Mouse (Mus musculus) neural tube, embryonic 15.5 days (tissue): ENCODE results near the gene Gm42742. TPM values are rescaled to one million over a fixed set of nuclear protein-coding genes. Genes with fewer than 3 reads are reported as not detected.

Experiments used
- ATAC-seq: fragments of 200-750 bp; cut with Nextera tagmentation; 2 replicates; pipeline ENCODE4 v1.8.0; 2017; ENCODE audit warnings: mild to moderate bottlenecking, moderate TSS enrichment, moderate library complexity; ENCODE audit not compliant: low FRiP score
- H3K27ac ChIP-seq: fragments of 300-500 bp; sonication (generic); replicated peaks from 2 replicates; pipeline ENCODE4 v1.5.1; 2015; ENCODE audit warnings: mild to moderate bottlenecking, inconsistent platforms
- H3K27me3 ChIP-seq: fragments of 300-500 bp; sonication (generic); replicated peaks from 2 replicates; pipeline ENCODE4 v1.6.1; 2015; ENCODE audit warnings: inconsistent platforms
- H3K36me3 ChIP-seq: fragments of 300-500 bp; sonication (generic); 2 replicates; pipeline ENCODE4 v1.6.1; 2015; ENCODE audit warnings: inconsistent platforms
- H3K4me1 ChIP-seq: fragments of 300-500 bp; sonication (generic); 2 replicates; pipeline ENCODE4 v1.6.1; 2015; ENCODE audit warnings: inconsistent platforms
- H3K4me2 ChIP-seq: fragments of 300-500 bp; sonication (generic); 2 replicates; pipeline ENCODE4 v1.6.1; 2015; ENCODE audit warnings: inconsistent platforms, mild to moderate bottlenecking, moderate library complexity
- H3K4me3 ChIP-seq: fragments of 300-500 bp; sonication (generic); replicated peaks from 2 replicates; pipeline ENCODE4 v1.5.1; 2015; ENCODE audit warnings: mild to moderate bottlenecking, inconsistent platforms
- H3K9ac ChIP-seq: fragments of 300-500 bp; sonication (generic); replicated peaks from 2 replicates; pipeline ENCODE4 v1.6.1; 2015; ENCODE audit warnings: mild to moderate bottlenecking, inconsistent platforms
- H3K9me3 ChIP-seq: fragments of 300-500 bp; sonication (generic); replicated peaks from 2 replicates; pipeline ENCODE4 v1.6.1; 2016; ENCODE audit warnings: inconsistent platforms
- WGBS: fragments of 180-500 bp; shearing (Covaris S2); methylation state at CpG from one replicate; pipeline ENCODE4 v1.1.7; 2015; ENCODE audit warnings: mixed read lengths; 5-methylcytosine and 5-hydroxymethylcytosine counted together
- polyA plus RNA-seq: library from polyadenylated mRNA; unstranded; fragments of >200 nt; fragmentation: Nextera tagmentation; extraction: Ambion mirVana; gene quantifications from 2 replicates; pipeline ENCODE4 v1.2.1, GENCODE M21; 2015

Gm42742 gene
- polyA plus RNA-seq, 1 experiment from 2014 or later, result 18.8 TPM

DNA sequence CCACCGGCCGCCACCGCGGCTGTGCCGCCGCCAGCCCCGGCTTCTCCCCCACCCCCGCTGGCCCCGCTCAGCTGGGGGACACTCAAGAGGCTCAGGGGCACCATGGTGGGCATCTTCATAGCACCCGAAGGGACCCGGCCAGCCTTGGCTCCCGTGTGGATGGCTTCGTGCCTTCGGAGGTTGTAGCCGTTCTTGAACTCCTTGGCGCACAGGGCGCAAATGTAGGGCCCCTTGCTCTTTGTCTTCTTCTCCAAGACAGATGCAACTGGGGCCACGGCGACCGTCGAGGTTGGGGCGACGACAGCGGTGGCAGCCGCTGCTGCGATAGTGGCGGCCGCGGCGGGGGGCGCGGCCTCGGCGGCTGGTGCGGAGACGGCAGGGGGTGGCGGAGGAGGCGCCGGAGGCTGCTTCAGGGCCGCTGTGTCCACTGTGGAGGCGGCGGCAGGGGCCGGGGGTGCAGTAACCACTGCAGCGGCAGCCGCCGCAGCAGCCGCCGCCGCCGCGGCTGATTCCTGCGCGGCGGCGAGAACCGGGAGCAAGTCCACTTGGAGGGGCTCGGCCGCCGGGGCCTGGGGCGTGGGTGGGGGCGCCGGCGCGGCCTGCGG, 4.8 kb upstream of the Gm42742 start:
- peak overlapping the region; percentile 90 for H3K4me2 ChIP-seq
- WGBS, result under 1% methylated on average over 60 of the region's 65 CpGs
- H3K27me3 ChIP-seq, result no peaks in the 10 kb centered on the region
- H3K4me3 ChIP-seq, result peak overlapping the region; percentile 65
- H3K27ac ChIP-seq, result peak overlapping the region; percentile 100
- ATAC-seq, result no peak
- no peaks in the 10 kb centered on the region for H3K9me3 ChIP-seq
- peaks cover 23% of the 10 kb centered on the region for H3K36me3 ChIP-seq
- peaks cover 61% of the 10 kb centered on the region for H3K4me1 ChIP-seq
- peak overlapping the region; percentile 99 for H3K9ac ChIP-seq

DNA sequence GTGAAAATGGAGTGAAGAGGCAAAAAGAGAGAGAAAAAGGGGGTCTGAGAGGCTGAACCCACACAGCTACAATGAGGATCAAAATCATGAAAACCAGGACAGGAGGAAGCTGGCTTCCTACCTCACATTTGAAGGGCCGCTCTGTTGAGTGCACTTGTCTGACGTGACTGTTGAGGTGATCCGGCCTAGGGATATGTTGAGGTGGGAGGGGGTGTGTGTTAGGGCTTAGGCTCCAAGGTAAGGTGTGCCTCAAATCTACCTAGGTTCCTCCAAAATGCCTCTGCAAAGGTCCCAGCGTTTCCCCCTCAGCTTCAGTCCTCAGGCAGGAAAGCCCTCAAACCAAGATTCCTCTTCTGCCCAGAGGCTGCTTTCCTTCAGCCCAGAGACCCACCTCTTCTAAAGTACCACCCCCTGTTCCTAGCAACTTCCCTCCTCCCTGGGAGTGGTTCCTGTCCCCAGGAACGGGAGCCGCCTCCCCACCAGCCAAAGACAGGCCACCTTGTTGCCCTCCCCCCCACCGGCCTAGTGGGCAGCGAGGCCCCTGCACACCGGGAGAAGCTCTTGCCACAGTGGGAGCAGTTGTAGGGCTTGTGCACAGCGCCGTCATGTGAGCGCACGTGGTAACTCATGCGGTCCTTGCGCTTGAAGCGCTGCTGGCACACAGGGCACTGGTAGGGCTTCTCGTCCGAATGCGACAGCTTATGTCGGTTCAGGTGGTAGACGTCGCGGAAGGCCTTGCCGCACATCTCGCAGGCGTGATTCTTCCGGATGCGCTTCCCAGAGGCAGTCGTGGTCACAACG, 4.1 kb upstream of the Gm42742 start:
- Histone ChIP-seq H3K9ac (peak overlapping the region; percentile 99), H3K4me1 (peaks cover 68% of the 10 kb centered on the region), H3K36me3 (peaks cover 23% of the 10 kb centered on the region), H3K9me3 (no peaks in the 10 kb centered on the region), H3K27ac (peak overlapping the region; percentile 100), H3K27me3 (no peaks in the 10 kb centered on the region), H3K4me2 (peak overlapping the region; percentile 90), H3K4me3 (peak overlapping the region; percentile 65)
- ATAC-seq, result peak; percentile 29
- under 1% methylated on average over 30 of the region's 30 CpGs for WGBS

DNA sequence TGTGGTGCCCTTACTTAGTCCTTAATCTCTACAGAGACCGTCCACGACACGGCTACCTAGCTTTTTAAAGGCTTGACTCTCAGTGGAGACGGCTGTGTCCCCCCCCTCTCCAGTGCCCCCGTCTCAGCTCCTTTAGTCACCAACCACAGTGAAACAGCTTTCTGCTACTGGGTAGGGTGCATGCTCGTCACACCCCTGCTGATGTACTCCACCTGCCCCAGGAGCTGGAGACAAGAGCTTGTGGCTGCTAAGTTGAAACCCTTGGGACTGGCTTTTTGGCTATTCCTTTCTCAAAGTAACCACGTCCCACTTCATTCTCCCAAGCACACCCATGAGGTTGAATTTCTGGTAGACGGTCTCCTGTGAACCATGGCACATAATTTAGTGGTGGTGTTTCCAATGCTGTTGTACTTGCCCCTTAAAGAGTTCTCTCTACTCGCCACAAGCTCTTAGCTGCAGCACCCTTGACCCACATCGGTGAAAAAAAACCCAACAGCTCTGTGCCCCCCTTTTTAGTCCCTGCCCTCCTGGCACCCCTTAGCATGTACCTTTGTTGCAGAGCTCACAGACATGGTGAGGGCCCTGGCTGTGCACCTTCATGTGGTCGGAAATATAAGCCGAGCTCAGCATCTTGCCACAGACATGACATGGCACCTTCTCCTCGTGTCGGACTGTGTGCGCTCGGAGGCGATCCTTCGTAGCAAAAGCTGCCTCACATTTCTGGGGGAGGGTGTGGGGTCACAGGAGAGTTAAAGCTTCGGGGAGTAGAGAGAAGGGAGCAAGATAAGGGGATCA, 3.2 kb upstream of the Gm42742 start:
- Histone ChIP-seq H3K36me3 (peaks cover 23% of the 10 kb centered on the region), H3K4me2 (peak overlapping the region; percentile 90), H3K4me1 (peaks cover 76% of the 10 kb centered on the region), H3K27ac (peak overlapping the region; percentile 100), H3K9ac (peak overlapping the region; percentile 99), H3K27me3 (no peaks in the 10 kb centered on the region), H3K4me3 (peak overlapping the region; percentile 65), H3K9me3 (no peaks in the 10 kb centered on the region)
- no peak for ATAC-seq
- 27% methylated on average over 19 of the region's 19 CpGs for WGBS

DNA sequence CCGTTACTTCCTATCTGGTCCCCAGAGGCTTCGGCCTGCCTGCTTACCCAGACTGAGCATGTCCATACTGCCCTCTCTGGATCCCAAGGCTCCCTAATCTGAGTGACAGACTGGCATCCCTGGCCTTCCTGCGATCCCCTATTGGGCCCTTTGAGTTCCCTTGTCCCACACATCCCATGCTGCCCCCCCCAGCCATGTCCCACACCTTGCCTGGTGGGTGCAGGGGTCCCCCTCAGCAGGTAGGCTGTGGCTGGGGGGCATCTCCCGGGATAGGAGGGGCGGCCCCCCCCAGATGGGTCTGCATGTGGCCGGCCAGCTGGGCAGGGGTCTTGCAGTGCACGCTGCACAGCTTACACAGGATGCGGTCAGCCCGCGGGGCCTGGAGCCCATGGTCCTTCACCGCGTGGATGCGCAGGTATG, 2.4 kb upstream of the Gm42742 start:
- WGBS, result 75% methylated on average over 13 of the region's 13 CpGs
- Histone ChIP-seq H3K27ac (peak overlapping the region; percentile 33; the same call in 1 of the 2 replicates), H3K4me3 (peak overlapping the region; percentile 65)

DNA sequence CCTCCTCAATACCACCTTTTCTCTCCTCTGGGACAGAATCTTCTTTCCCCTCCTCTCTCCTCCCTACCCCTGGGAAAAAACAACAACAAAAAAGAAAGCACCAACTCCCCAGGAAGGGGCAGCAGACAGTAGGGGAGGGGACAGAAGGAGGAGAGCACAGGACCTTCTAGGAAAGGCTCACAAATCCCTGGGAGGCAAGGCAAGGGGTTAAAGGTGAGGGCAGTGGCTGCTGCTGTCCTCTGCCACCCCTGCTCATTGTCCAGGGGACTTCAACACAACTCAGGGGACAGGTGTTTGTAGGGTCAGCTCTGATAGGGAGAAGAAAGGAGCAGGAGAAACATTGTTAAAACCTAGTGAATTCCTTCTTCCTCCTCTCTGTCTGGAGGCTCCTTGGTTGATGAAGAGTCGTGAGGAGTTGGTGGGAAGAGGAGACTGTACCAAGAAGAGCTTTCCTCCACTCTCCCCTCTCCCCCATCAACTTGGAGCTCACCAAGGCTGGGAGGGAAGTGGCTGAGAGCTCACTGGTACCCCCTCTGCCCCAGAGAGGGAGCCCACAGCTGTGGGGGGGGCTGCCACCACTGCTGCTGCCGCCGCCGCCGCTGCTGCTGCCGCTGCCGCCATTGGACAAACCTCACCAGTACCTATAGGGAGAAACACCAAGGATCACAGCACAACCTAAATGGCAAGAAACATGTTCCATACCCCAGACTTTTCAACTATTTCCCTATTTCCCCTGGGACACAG, 1.8 kb upstream of the Gm42742 start:
- H3K4me3 ChIP-seq, result 0 out of 2 replicates have a peak overlapping the region, but pooled peaks have one; percentile 0
- no peak for ATAC-seq
- WGBS, result 84% methylated on average over 7 of the region's 7 CpGs
- peaks cover 77% of the 10 kb centered on the region for H3K4me1 ChIP-seq
- H3K36me3 ChIP-seq, result peaks cover 23% of the 10 kb centered on the region
- peak overlapping the region; percentile 33; the same call in 1 of the 2 replicates for H3K27ac ChIP-seq
- no peaks in the 10 kb centered on the region for H3K27me3 ChIP-seq
- peak overlapping the region; percentile 90 for H3K4me2 ChIP-seq
- H3K9me3 ChIP-seq, result no peaks in the 10 kb centered on the region
- peak overlapping the region; percentile 99; the same call in 1 of the 2 replicates for H3K9ac ChIP-seq

More for the DNA sequence above, 2.4 kb upstream of the Gm42742 start:
- H3K9me3 ChIP-seq, result no peaks in the 10 kb centered on the region
- no peaks in the 10 kb centered on the region for H3K27me3 ChIP-seq
- H3K9ac ChIP-seq, result peak overlapping the region; percentile 99
- peaks cover 77% of the 10 kb centered on the region for H3K4me1 ChIP-seq
- no peak for ATAC-seq
- H3K4me2 ChIP-seq, result peak overlapping the region; percentile 90
- peaks cover 23% of the 10 kb centered on the region for H3K36me3 ChIP-seq

DNA sequence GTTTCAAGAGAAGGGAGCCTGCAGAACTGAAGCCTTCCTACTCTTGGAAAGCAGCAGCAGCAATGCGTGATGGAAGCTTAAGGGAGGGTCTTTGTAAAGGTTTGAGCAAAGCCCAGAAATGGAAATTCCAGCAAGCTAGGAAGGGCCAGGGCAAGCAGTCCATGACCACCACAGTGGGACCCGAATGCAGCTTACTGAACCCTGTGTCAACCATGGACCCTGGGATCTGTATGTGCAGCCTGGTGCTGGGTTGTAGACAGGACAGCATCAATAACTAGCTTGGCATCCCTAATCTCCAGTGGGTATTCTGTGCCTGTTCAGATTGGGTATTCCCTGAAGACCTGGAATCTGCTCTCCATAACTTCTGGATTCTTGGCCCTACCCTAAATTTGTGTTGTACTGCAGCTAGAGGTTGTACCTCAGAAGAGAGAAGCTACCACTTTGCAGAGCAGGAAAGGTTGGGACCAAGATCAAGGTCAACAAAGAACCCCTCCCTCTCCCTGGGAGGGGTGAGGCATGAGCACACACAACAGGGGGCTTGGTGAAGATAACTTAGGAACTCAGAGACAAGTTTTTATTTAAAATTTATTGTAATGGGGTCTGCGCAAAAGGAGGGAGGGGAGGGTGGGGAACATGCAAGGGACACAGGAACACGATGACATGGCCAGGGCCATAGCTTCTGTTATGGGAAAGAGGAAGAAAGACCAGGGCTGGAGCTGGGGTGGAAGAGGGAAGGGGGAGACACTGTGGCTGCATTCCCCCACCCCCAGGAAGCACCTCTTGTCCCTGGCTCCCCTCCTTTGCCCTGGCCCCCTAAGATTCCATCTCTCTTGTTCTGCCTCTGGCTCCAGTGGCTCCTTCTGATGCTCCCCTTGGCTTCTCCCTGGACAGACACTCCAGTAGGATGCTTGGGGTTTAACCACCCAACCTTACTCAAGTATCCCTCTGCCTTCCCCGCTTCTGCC, 948 bp upstream of the Gm42742 start:
- H3K4me3 ChIP-seq, result peak overlapping the region; percentile 59
- peak overlapping the region; percentile 88 for H3K4me2 ChIP-seq
- 37% methylated on average over 5 of the region's 5 CpGs for WGBS
- no peak for ATAC-seq
- H3K27me3 ChIP-seq, result no peaks in the 10 kb centered on the region
- peak overlapping the region; percentile 99 for H3K9ac ChIP-seq
- peak overlapping the region; percentile 98 for H3K27ac ChIP-seq
- no peaks in the 10 kb centered on the region for H3K9me3 ChIP-seq
- H3K4me1 ChIP-seq, result peaks cover 79% of the 10 kb centered on the region
- peaks cover 23% of the 10 kb centered on the region for H3K36me3 ChIP-seq

DNA sequence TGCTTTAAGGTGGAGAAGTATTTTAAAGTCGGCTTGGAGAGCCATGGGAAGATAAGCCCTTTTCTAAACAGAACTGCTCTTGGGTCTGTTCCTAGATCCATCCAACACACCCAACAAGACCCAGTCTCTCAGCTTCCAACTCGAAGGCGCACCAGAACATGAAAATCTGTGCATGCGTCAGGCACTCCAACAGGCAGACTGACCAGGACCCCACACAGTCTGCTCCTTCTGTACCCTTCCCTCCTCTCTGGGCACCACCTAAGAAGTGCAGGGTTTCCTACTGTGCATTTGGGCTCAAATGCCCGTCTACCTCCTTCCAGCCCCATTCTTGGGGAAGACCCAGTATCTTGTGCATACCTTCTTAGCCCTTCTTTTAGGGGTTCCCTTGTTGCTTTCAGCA, 406 bp downstream of the Gm42742 start:
- peak overlapping the region; percentile 98 for H3K27ac ChIP-seq
- no peak for ATAC-seq
- 31% methylated on average over 5 of the region's 5 CpGs for WGBS
- H3K36me3 ChIP-seq, result peaks cover 25% of the 10 kb centered on the region
- H3K27me3 ChIP-seq, result no peaks in the 10 kb centered on the region
- no peaks in the 10 kb centered on the region for H3K9me3 ChIP-seq
- H3K4me3 ChIP-seq, result peak overlapping the region; percentile 59
- peaks cover 87% of the 10 kb centered on the region for H3K4me1 ChIP-seq
- peak overlapping the region; percentile 88 for H3K4me2 ChIP-seq
- H3K9ac ChIP-seq, result peak overlapping the region; percentile 77

DNA sequence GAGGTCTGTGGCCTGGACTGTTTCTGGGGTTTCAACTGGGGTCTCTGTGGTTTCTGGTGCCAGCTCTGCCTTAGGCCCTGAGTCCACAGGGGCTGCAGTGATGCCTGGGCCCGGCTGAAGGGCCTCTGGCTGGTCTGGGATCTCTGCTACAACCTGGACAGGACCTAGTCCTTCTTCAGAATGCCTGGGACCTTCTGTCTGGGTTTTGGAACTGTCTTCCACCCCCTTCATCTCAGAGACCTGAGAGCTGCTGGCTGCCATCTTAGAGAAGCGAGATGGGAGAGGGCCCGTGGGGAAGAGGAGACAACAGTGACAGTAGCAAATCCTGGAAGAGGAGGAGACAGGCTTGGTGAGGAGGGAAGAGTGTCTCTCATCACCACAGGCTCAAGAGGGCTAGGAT, 866 bp downstream of the Gm42742 start:
- Histone ChIP-seq H3K4me3 (peak overlapping the region; percentile 59), H3K27ac (peak overlapping the region; percentile 98), H3K36me3 (peaks cover 30% of the 10 kb centered on the region), H3K9me3 (no peaks in the 10 kb centered on the region), H3K4me1 (peaks cover 90% of the 10 kb centered on the region), H3K9ac (peak overlapping the region; percentile 77), H3K27me3 (no peaks in the 10 kb centered on the region), H3K4me2 (peak overlapping the region; percentile 88)
- 55% methylated on average over 3 of the region's 3 CpGs for WGBS
- no peak for ATAC-seq

DNA sequence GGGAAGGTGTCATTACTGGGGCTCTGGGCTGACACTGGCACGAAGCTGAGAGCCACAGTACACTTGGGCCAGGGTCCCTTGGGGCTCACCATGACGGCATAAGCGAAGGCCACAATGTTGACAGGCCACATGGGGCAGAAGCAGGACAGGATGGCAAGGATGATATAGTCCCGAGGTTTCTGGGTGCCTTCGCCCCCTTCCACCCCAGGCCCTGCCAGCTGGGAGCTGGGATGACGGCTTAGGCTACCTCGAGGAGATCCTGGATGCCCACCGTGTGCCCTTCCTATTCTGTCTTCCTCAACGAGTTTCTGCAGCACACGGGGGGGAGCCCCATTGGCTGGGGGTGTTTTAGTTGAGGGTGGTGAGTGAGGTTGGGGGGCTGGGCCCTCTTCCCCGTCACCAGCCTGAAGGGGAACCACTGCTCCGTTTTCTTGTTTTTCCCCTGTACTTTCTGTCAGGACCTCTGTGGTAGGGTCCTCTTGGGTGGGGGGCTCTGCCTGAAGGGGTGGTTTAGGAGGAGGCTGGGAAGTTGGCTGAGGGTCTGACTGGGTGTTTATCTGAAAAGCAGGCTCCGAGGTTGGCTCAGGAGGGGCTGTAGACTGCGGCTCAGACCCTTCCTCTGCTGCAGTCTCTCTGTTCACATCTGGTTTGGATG, 1.5 kb downstream of the Gm42742 start:
- Histone ChIP-seq H3K4me2 (peak overlapping the region; percentile 88), H3K36me3 (peaks cover 32% of the 10 kb centered on the region), H3K4me1 (peaks cover 90% of the 10 kb centered on the region), H3K27me3 (no peaks in the 10 kb centered on the region), H3K27ac (peak overlapping the region; percentile 98), H3K4me3 (peak overlapping the region; percentile 59), H3K9ac (peak overlapping the region; percentile 77), H3K9me3 (no peaks in the 10 kb centered on the region)
- WGBS, result 77% methylated on average over 14 of the region's 14 CpGs
- no peak for ATAC-seq
